Comparison of ENCODE assay signal across 9 mouse cellular contexts in the genomic region with DNA sequence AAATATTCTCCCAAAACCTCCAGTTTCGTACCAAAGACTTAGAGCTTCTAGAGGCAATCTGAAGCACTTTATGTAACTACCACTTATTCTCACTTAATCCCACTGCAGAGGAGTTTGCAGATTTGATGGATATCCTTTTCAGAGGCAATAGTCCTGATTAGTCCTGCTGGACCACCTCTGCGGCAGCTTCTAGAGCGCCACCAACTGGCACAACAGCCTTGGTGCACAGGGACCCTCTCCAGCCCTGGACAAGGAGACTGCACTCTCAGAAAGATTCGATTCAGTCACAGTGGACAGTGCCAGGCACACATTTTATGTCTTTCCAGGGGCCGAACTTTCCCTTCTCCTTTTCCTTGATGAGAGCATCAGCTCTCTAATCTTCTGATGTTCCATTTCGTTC.
A peak's percentile ranks its signal among the peaks of the same experiment; 100 is the strongest.
DNase-seq lines count a peak whose midpoint lies in the region; ATAC-seq and TF ChIP-seq lines count a peak whose summit lies in the region.
"Had no signal": no experiment of that assay in that cellular context is flagged by ENCODE, and none has a peak within 500 bp of the region (broad histone marks: within the 10 kb centered on the region; RNA-seq: fewer than 3 reads in every experiment).

No protein-coding gene starts in this region.

- no peaks in the 10 kb centered on the region for H3K27me3 ChIP-seq in hindbrain, postnatal 0 days (ENCODE audit: insufficient read depth, low read length)
- H3K27me3 ChIP-seq in hindbrain, embryonic 14.5 days (ENCODE audit: control insufficient read depth, insufficient read depth, low read length): no peaks in the 10 kb centered on the region
- no peaks in the 10 kb centered on the region for H3K27me3 ChIP-seq in stomach, postnatal 0 days (ENCODE audit: control insufficient read depth, insufficient read depth, low read length)
- H3K27me3 ChIP-seq: limb, embryonic 15.5 days had no signal

- no peaks in the 10 kb centered on the region for H3K4me1 ChIP-seq in hindbrain, postnatal 0 days (ENCODE audit: insufficient read depth, low read length)
- no peaks in the 10 kb centered on the region for H3K4me1 ChIP-seq in hindbrain, embryonic 14.5 days (replicated peaks; ENCODE audit: control insufficient read depth, insufficient read depth, low read length)
- H3K4me1 ChIP-seq in cortical plate, adult 2 months (ENCODE audit: control insufficient read depth, insufficient read depth, low read length): no peaks in the 10 kb centered on the region
- no peaks in the 10 kb centered on the region for H3K4me1 ChIP-seq in stomach, postnatal 0 days (replicated peaks; ENCODE audit: control insufficient read depth, insufficient read depth)
- H3K4me1 ChIP-seq: limb, embryonic 15.5 days had no signal

- no peak for TF ChIP-seq POLR2A in cortical plate, adult 2 months (IDR thresholded peaks at IDR 0.05; ENCODE audit: extremely low read depth, insufficient read depth, low read length)

- ATAC-seq in hindbrain, postnatal 0 days: no peak
- ATAC-seq in hindbrain, embryonic 14.5 days (ENCODE audit: low FRiP score): no peak
- ATAC-seq in stomach, postnatal 0 days (ENCODE audit: low FRiP score, low TSS enrichment): no peak

- peak; percentile 57 for TF ChIP-seq CTCF in hindbrain, postnatal 0 days (IDR thresholded peaks at IDR 0.05; ENCODE audit: low read depth)
- peak; percentile 39 for TF ChIP-seq CTCF in cortical plate, adult 2 months (IDR thresholded peaks at IDR 0.05; ENCODE audit: extremely low read depth, insufficient read depth, low read length)
- peak; percentile 46 for TF ChIP-seq CTCF in stomach, postnatal 0 days (IDR thresholded peaks at IDR 0.05; ENCODE audit: low read depth)

- WGBS in hindbrain, postnatal 0 days: 64% methylated on average over 6 of the region's 6 CpGs
- WGBS in hindbrain, embryonic 14.5 days: 57% methylated on average over 6 of the region's 6 CpGs
- WGBS in stomach, postnatal 0 days: 61% methylated on average over 6 of the region's 6 CpGs

- no peak overlapping the region for H3K4me2 ChIP-seq in hindbrain, postnatal 0 days (ENCODE audit: low read depth, low read length)
- no peak overlapping the region for H3K4me2 ChIP-seq in hindbrain, embryonic 14.5 days (replicated peaks)
- H3K4me2 ChIP-seq in stomach, postnatal 0 days (replicated peaks; ENCODE audit: low read depth): no peak overlapping the region
- H3K4me2 ChIP-seq: limb, embryonic 15.5 days had no signal

- no peak overlapping the region for H3K9ac ChIP-seq in hindbrain, postnatal 0 days (replicated peaks; ENCODE audit: low read length)
- no peak overlapping the region for H3K9ac ChIP-seq in hindbrain, embryonic 14.5 days
- no peak overlapping the region for H3K9ac ChIP-seq in stomach, postnatal 0 days (ENCODE audit: low read length)
- H3K9ac ChIP-seq: limb, embryonic 15.5 days had no signal

- H3K9me3 ChIP-seq in hindbrain, postnatal 0 days (ENCODE audit: low read length): no peaks in the 10 kb centered on the region
- H3K9me3 ChIP-seq in hindbrain, embryonic 14.5 days (ENCODE audit: control insufficient read depth, low read length): no peaks in the 10 kb centered on the region
- H3K9me3 ChIP-seq in stomach, postnatal 0 days (ENCODE audit: control insufficient read depth, low read length): no peaks in the 10 kb centered on the region
- H3K9me3 ChIP-seq: limb, embryonic 15.5 days had no signal

- no peak overlapping the region for H3K27ac ChIP-seq in hindbrain, postnatal 0 days
- H3K27ac ChIP-seq in hindbrain, embryonic 14.5 days: no peak overlapping the region
- H3K27ac ChIP-seq in cortical plate, adult 2 months (ENCODE audit: insufficient read depth, low read length): no peak overlapping the region
- no peak overlapping the region for H3K27ac ChIP-seq in stomach, postnatal 0 days (replicated peaks)
- H3K27ac ChIP-seq: limb, embryonic 15.5 days had no signal

- DNase-seq in hindbrain, postnatal 0 days (ENCODE audit: low spot score): peak; percentile 46
- no peak for DNase-seq in hindbrain, embryonic 14.5 days (ENCODE audit: low spot score)
- peak; percentile 9 for DNase-seq in right cerebral cortex, postnatal 14 days
- no peak for DNase-seq in right cerebral cortex, postnatal 36 days (ENCODE audit: low spot score in 2 of 2)
- no peak for DNase-seq in stomach, postnatal 0 days (ENCODE audit: low spot score)
- DNase-seq in heart, adult 11 months: no peak
- DNase-seq: right cerebral cortex, postnatal 25 days had no signal

- no peaks in the 10 kb centered on the region for H3K36me3 ChIP-seq in hindbrain, postnatal 0 days (ENCODE audit: insufficient read depth, low read length)
- H3K36me3 ChIP-seq in hindbrain, embryonic 14.5 days (replicated peaks; ENCODE audit: control insufficient read depth, insufficient read depth): no peaks in the 10 kb centered on the region
- no peaks in the 10 kb centered on the region for H3K36me3 ChIP-seq in stomach, postnatal 0 days (ENCODE audit: control insufficient read depth, insufficient read depth, low read length)
- H3K36me3 ChIP-seq: limb, embryonic 15.5 days had no signal

- no peak for TF ChIP-seq EP300 in stomach, postnatal 0 days (optimal IDR thresholded peaks at IDR 0.05)

- H3K4me3 ChIP-seq in hindbrain, postnatal 0 days (ENCODE audit: low read length): no peak overlapping the region
- H3K4me3 ChIP-seq in hindbrain, embryonic 14.5 days (replicated peaks; ENCODE audit: low read length): no peak overlapping the region
- no peak overlapping the region for H3K4me3 ChIP-seq in cortical plate, adult 2 months (ENCODE audit: insufficient read depth, low read length)
- H3K4me3 ChIP-seq in stomach, postnatal 0 days (ENCODE audit: low read depth, low read length): no peak overlapping the region
- H3K4me3 ChIP-seq: limb, embryonic 15.5 days had no signal

Comparison
In these comparisons a context has a peak if more than half of its experiments do, and no peak if none do; other contexts are left out.
1. DNase-seq: peak in hindbrain, postnatal 0 days (single experiment) and right cerebral cortex, postnatal 14 days (single experiment); none in hindbrain, embryonic 14.5 days (single experiment), right cerebral cortex, postnatal 36 days (0 of 2), stomach, postnatal 0 days (single experiment) and heart, adult 11 months (single experiment).
2. Peak in every context shown above with its lines, with median percentiles within 50 percentile points of each other: CTCF ChIP-seq.